8 mouse cellular contexts compared by ENCODE assay signal in genomic region chr4:130066816-130067215, GRCm38 (mm10). TPM values are rescaled to one million over a fixed set of nuclear protein-coding genes. Genes with fewer than 3 reads are reported as not detected.
DNase-seq lines count a peak whose midpoint lies in the region; ATAC-seq and TF ChIP-seq lines count a peak whose summit lies in the region.

No protein-coding gene starts in this region.

- H3K4me1 ChIP-seq in cerebellum, adult 2 months (ENCODE audit: control insufficient read depth, insufficient read depth, low read length) = peaks cover 6% of the 10 kb centered on the region
- H3K4me1 ChIP-seq in midbrain, postnatal 0 days (ENCODE audit: insufficient read depth, low read length) = no peaks in the 10 kb centered on the region
- H3K4me1 ChIP-seq in midbrain, embryonic 11.5 days (ENCODE audit: control insufficient read depth, insufficient read depth, low read length) = no peaks in the 10 kb centered on the region
- no peaks in the 10 kb centered on the region for H3K4me1 ChIP-seq in embryonic facial prominence, embryonic 11.5 days (ENCODE audit: control insufficient read depth, insufficient read depth, low read length)
- H3K4me1 ChIP-seq in midbrain, embryonic 15.5 days = no peaks in the 10 kb centered on the region

- H3K4me2 ChIP-seq in midbrain, postnatal 0 days (ENCODE audit: low read depth, low read length, poor library complexity, severe bottlenecking) = no peak overlapping the region
- no peak overlapping the region for H3K4me2 ChIP-seq in midbrain, embryonic 11.5 days
- no peak overlapping the region for H3K4me2 ChIP-seq in embryonic facial prominence, embryonic 11.5 days (ENCODE audit: low read depth, low read length)
- H3K4me2 ChIP-seq in midbrain, embryonic 15.5 days = no peak overlapping the region

- H3K9me3 ChIP-seq in midbrain, postnatal 0 days (ENCODE audit: low read length) = no peaks in the 10 kb centered on the region
- no peaks in the 10 kb centered on the region for H3K9me3 ChIP-seq in midbrain, embryonic 11.5 days (ENCODE audit: control insufficient read depth, low read length)
- H3K9me3 ChIP-seq in embryonic facial prominence, embryonic 11.5 days (replicated peaks; ENCODE audit: control insufficient read depth, low read length) = no peaks in the 10 kb centered on the region
- H3K9me3 ChIP-seq in midbrain, embryonic 15.5 days = no peaks in the 10 kb centered on the region

- intact Hi-C loops in heart, postnatal 25 days (cut with DNase I) = no loop called here

- H3K27ac ChIP-seq in cerebellum, adult 2 months (ENCODE audit: insufficient read depth, low read length) = no peak overlapping the region
- no peak overlapping the region for H3K27ac ChIP-seq in midbrain, postnatal 0 days (ENCODE audit: low read depth, low read length)
- H3K27ac ChIP-seq in midbrain, embryonic 11.5 days (ENCODE audit: low read depth, low read length) = no peak overlapping the region
- H3K27ac ChIP-seq in embryonic facial prominence, embryonic 11.5 days (replicated peaks; ENCODE audit: low read depth, low read length) = no peak overlapping the region
- no peak overlapping the region for H3K27ac ChIP-seq in midbrain, embryonic 15.5 days

- no peak for ATAC-seq in midbrain, postnatal 0 days (ENCODE audit: low FRiP score)
- ATAC-seq in midbrain, embryonic 11.5 days (ENCODE audit: low FRiP score) = no peak
- ATAC-seq in embryonic facial prominence, embryonic 11.5 days (replicated peaks; ENCODE audit: insufficient number of reproducible peaks, low FRiP score, low TSS enrichment, low read depth) = no peak
- peak; percentile 65; the same call in 1 of the 2 replicates for ATAC-seq in megakaryocyte-erythroid progenitor cell, adult 5-6 weeks (replicated peaks; ENCODE audit: low FRiP score, low TSS enrichment, poor library complexity, severe bottlenecking)
- no peak for ATAC-seq in midbrain, embryonic 15.5 days (replicated peaks)

- TF ChIP-seq CTCF in cerebellum, adult 2 months (IDR thresholded peaks at IDR 0.05; ENCODE audit: borderline replicate concordance, insufficient read depth, low read depth, low read length) = peak; percentile 65
- TF ChIP-seq CTCF in midbrain, postnatal 0 days (IDR thresholded peaks at IDR 0.05) = peak; percentile 70

- H3K9ac ChIP-seq in midbrain, postnatal 0 days (replicated peaks; ENCODE audit: low read length, poor library complexity, severe bottlenecking) = no peak overlapping the region
- no peak overlapping the region for H3K9ac ChIP-seq in midbrain, embryonic 11.5 days (ENCODE audit: low read length)
- H3K9ac ChIP-seq in embryonic facial prominence, embryonic 11.5 days (replicated peaks; ENCODE audit: low read length) = no peak overlapping the region
- H3K9ac ChIP-seq in midbrain, embryonic 15.5 days = no peak overlapping the region

- peak in 1 of 2 experiments; percentile 53 for DNase-seq in cerebellum, adult 2 months
- no peak for DNase-seq in cerebellum, adult 11 months
- peak; percentile 40 for DNase-seq in midbrain, postnatal 0 days (ENCODE audit: low spot score)
- DNase-seq in midbrain, embryonic 11.5 days (ENCODE audit: low spot score, missing footprints) = no peak
- peak; percentile 41 for DNase-seq in embryonic facial prominence, embryonic 11.5 days (ENCODE audit: low spot score)
- no peak for DNase-seq in heart, postnatal 25 days (ENCODE audit: low spot score)

- no peak overlapping the region for H3K4me3 ChIP-seq in cerebellum, adult 2 months (replicated peaks; ENCODE audit: insufficient read depth, low read depth, low read length)
- H3K4me3 ChIP-seq in midbrain, postnatal 0 days (ENCODE audit: low read depth, low read length) = no peak overlapping the region
- no peak overlapping the region for H3K4me3 ChIP-seq in midbrain, embryonic 11.5 days (ENCODE audit: low read depth, low read length)
- H3K4me3 ChIP-seq in embryonic facial prominence, embryonic 11.5 days (ENCODE audit: low read depth, low read length) = no peak overlapping the region
- H3K4me3 ChIP-seq in midbrain, embryonic 15.5 days = no peak overlapping the region

- TF ChIP-seq POLR2A in cerebellum, adult 2 months (IDR thresholded peaks at IDR 0.05; ENCODE audit: borderline replicate concordance, insufficient read depth, low read length) = no peak

- no peaks in the 10 kb centered on the region for H3K27me3 ChIP-seq in cerebellum, adult 2 months (ENCODE audit: control insufficient read depth, insufficient read depth, low read length)
- no peaks in the 10 kb centered on the region for H3K27me3 ChIP-seq in midbrain, postnatal 0 days (ENCODE audit: insufficient read depth, low read length)
- H3K27me3 ChIP-seq in midbrain, embryonic 11.5 days (ENCODE audit: control insufficient read depth, insufficient read depth, low read length) = no peaks in the 10 kb centered on the region; the same call in 1 of the 2 replicates
- H3K27me3 ChIP-seq in embryonic facial prominence, embryonic 11.5 days (ENCODE audit: control insufficient read depth, insufficient read depth, low read length) = no peaks in the 10 kb centered on the region
- H3K27me3 ChIP-seq in midbrain, embryonic 15.5 days (replicated peaks) = no peaks in the 10 kb centered on the region

- 27% methylated on average over 8 of the region's 8 CpGs for whole genome bisulfite sequencing in cerebellum, adult 2 months
- WGBS in midbrain, postnatal 0 days = 19% methylated on average over 8 of the region's 8 CpGs
- WGBS in midbrain, embryonic 11.5 days = 18% methylated on average over 8 of the region's 8 CpGs
- WGBS in embryonic facial prominence, embryonic 11.5 days = 7% methylated on average over 8 of the region's 8 CpGs
- WGBS in midbrain, embryonic 15.5 days = 10% methylated on average over 8 of the region's 8 CpGs

- H3K36me3 ChIP-seq in midbrain, postnatal 0 days (ENCODE audit: insufficient read depth, low read length) = no peaks in the 10 kb centered on the region
- H3K36me3 ChIP-seq in midbrain, embryonic 11.5 days (ENCODE audit: control insufficient read depth, insufficient read depth, low read length) = no peaks in the 10 kb centered on the region
- no peaks in the 10 kb centered on the region for H3K36me3 ChIP-seq in embryonic facial prominence, embryonic 11.5 days (replicated peaks; ENCODE audit: control insufficient read depth, insufficient read depth, low read depth, low read length)
- H3K36me3 ChIP-seq in midbrain, embryonic 15.5 days (replicated peaks) = no peaks in the 10 kb centered on the region

RNA-seq across cellular contexts. Expression of gene Col16a1, which starts 19.2 kb away (rescaled TPM):
- 36.4 and 44.3 TPM in 2 replicates for polyA plus RNA-seq in cerebellum, adult 2 months (2012; rRNA removed)
- 31.1 and 43.9 TPM in 2 replicates for total RNA-seq in midbrain, postnatal 0 days (2014; rRNA removed)
- polyA plus RNA-seq in midbrain, postnatal 0 days (2015; fragmentation: Nextera tagmentation; extraction: Ambion mirVana) = 12.5 and 13.8 TPM in 2 replicates
- polyA plus RNA-seq in midbrain, embryonic 11.5 days (2014; fragmentation: Nextera tagmentation; extraction: Ambion mirVana) = 5.8 and 6.9 TPM in 2 replicates
- polyA plus RNA-seq in embryonic facial prominence, embryonic 11.5 days (2014; fragmentation: Nextera tagmentation; extraction: Ambion mirVana) = 5.6 and 8.9 TPM in 2 replicates
- total RNA-seq in megakaryocyte-erythroid progenitor cell, adult 5-6 weeks (2014; fragmentation: Nextera tagmentation) = 7.1 TPM in 1 of 2 replicates, not detected in the other
- total RNA-seq in megakaryocyte-erythroid progenitor cell, adult 5-6 weeks (2017) = 0.52 and 9.1 TPM in 2 replicates
- 1 to 10 TPM; 9.1 to 9.3 TPM for total RNA-seq in heart, postnatal 25 days (2021)
- polyA plus RNA-seq in midbrain, embryonic 15.5 days (2015; fragmentation: Nextera tagmentation; extraction: Ambion mirVana) = 7.8 and 12.9 TPM in 2 replicates

RNA-seq across cellular contexts. Expression of gene Pef1, which starts 35.5 kb away (rescaled TPM):
- polyA plus RNA-seq in cerebellum, adult 2 months (2012; rRNA removed) = 89.3 and 90.2 TPM in 2 replicates
- 49.8 and 61.5 TPM in 2 replicates for total RNA-seq in midbrain, postnatal 0 days (2014; rRNA removed)
- 59.5 and 67.3 TPM in 2 replicates for polyA plus RNA-seq in midbrain, postnatal 0 days (2015; fragmentation: Nextera tagmentation; extraction: Ambion mirVana)
- 71.6 and 72.3 TPM in 2 replicates for polyA plus RNA-seq in midbrain, embryonic 11.5 days (2014; fragmentation: Nextera tagmentation; extraction: Ambion mirVana)
- 67.8 and 72.6 TPM in 2 replicates for polyA plus RNA-seq in embryonic facial prominence, embryonic 11.5 days (2014; fragmentation: Nextera tagmentation; extraction: Ambion mirVana)
- total RNA-seq in megakaryocyte-erythroid progenitor cell, adult 5-6 weeks (2014; fragmentation: Nextera tagmentation) = 27.0 and 57.4 TPM in 2 replicates
- total RNA-seq in megakaryocyte-erythroid progenitor cell, adult 5-6 weeks (2017) = 8.8 and 15.2 TPM in 2 replicates
- total RNA-seq in heart, postnatal 25 days (2021) = 10 to 100 TPM; 34.7 to 36.6 TPM
- polyA plus RNA-seq in midbrain, embryonic 15.5 days (2015; fragmentation: Nextera tagmentation; extraction: Ambion mirVana) = 68.1 and 75.5 TPM in 2 replicates

Comparison
In these comparisons a context has a peak if more than half of its experiments do, and no peak if none do; other contexts are left out.
1. DNase-seq: peak in midbrain, postnatal 0 days (single experiment) and embryonic facial prominence, embryonic 11.5 days (single experiment); none in cerebellum, adult 11 months (single experiment), midbrain, embryonic 11.5 days (single experiment) and heart, postnatal 25 days (single experiment).